ENCODE assay signal across 9 mouse cellular contexts in genomic region chr6:100704574-100705365, GRCm38 (mm10). TPM values are rescaled to one million over a fixed set of nuclear protein-coding genes. Genes with fewer than 3 reads are reported as not detected.
A peak's percentile ranks its signal among the peaks of the same experiment; 100 is the strongest.
DNase-seq lines count a peak whose midpoint lies in the region; ATAC-seq and TF ChIP-seq lines count a peak whose summit lies in the region.
"Had no signal": no experiment of that assay in that cellular context is flagged by ENCODE, and none has a peak within 500 bp of the region (broad histone marks: within the 10 kb centered on the region; RNA-seq: fewer than 3 reads in every experiment).

Gene Gxylt2 (plus strand): TSS chr6:100704734.

- TF ChIP-seq POLR2A in ES-Bruce4 (IDR thresholded peaks at IDR 0.05; ENCODE audit: insufficient read depth, low read length), result no peak

- no peak within 1 kb of the TSS for H3K27ac ChIP-seq in ES-Bruce4 (ENCODE audit: insufficient read depth, low read length)
- no peak within 1 kb of the TSS for H3K27ac ChIP-seq in forebrain, embryonic 15.5 days (replicated peaks)
- H3K27ac ChIP-seq in hindbrain, embryonic 11.5 days (ENCODE audit: low read depth, low read length), result no peak within 1 kb of the TSS
- 0 out of 2 replicates have a peak within 1 kb of the TSS, but pooled peaks have one; percentile 7 for H3K27ac ChIP-seq in midbrain, embryonic 13.5 days
- no peak within 1 kb of the TSS for H3K27ac ChIP-seq in stomach, embryonic 16.5 days (ENCODE audit: low read length)

- WGBS in forebrain, embryonic 15.5 days, result under 1% methylated on average over 77 of the region's 77 CpGs
- WGBS in hindbrain, embryonic 11.5 days, result under 1% methylated on average over 70 of the region's 77 CpGs
- under 1% methylated on average over 65 of the region's 77 CpGs for WGBS in midbrain, embryonic 13.5 days
- WGBS in stomach, embryonic 16.5 days, result under 1% methylated on average over 76 of the region's 77 CpGs

- peak within 1 kb of the TSS; percentile 60 for H3K4me3 ChIP-seq in ES-Bruce4 (ENCODE audit: low read depth, low read length)
- H3K4me3 ChIP-seq in forebrain, embryonic 15.5 days, result peak within 1 kb of the TSS; percentile 59
- H3K4me3 ChIP-seq in hindbrain, embryonic 11.5 days (ENCODE audit: low read depth, low read length), result peak within 1 kb of the TSS; percentile 57
- peak within 1 kb of the TSS; percentile 67 for H3K4me3 ChIP-seq in midbrain, embryonic 13.5 days (replicated peaks)
- H3K4me3 ChIP-seq in stomach, embryonic 16.5 days (replicated peaks; ENCODE audit: low read length), result peak within 1 kb of the TSS; percentile 63

- peak; percentile 67 for DNase-seq in ZHBTc4 (ENCODE audit: low read depth, low spot score)
- DNase-seq in hindbrain, embryonic 11.5 days (ENCODE audit: low spot score), result peak; percentile 78
- peak; percentile 9 to 10 for DNase-seq in left cerebral cortex, adult 8-10 months (ENCODE audit: low spot score in 2 of 2)
- no peak for DNase-seq in MN1 (ENCODE audit: low spot score)

- peak within 1 kb of the TSS; percentile 44 for H3K9ac ChIP-seq in ES-Bruce4 (ENCODE audit: low read depth, poor library complexity, severe bottlenecking)
- H3K9ac ChIP-seq in forebrain, embryonic 15.5 days (replicated peaks), result peak within 1 kb of the TSS; percentile 67
- H3K9ac ChIP-seq in hindbrain, embryonic 11.5 days (ENCODE audit: low read depth, low read length), result peak within 1 kb of the TSS; percentile 62
- H3K9ac ChIP-seq in midbrain, embryonic 13.5 days (replicated peaks), result peak within 1 kb of the TSS; percentile 76
- peak within 1 kb of the TSS; percentile 77 for H3K9ac ChIP-seq in stomach, embryonic 16.5 days (ENCODE audit: low read length)

- H3K4me2 ChIP-seq in forebrain, embryonic 15.5 days (replicated peaks), result peak within 1 kb of the TSS; percentile 89
- peak within 1 kb of the TSS; percentile 99 for H3K4me2 ChIP-seq in hindbrain, embryonic 11.5 days (replicated peaks; ENCODE audit: low read depth, low read length)
- H3K4me2 ChIP-seq in midbrain, embryonic 13.5 days (replicated peaks), result peak within 1 kb of the TSS; percentile 95
- peak within 1 kb of the TSS; percentile 88 for H3K4me2 ChIP-seq in stomach, embryonic 16.5 days (ENCODE audit: low read depth, low read length)

- H3K27me3 ChIP-seq in ES-Bruce4 (ENCODE audit: control insufficient read depth, insufficient read depth, low read length, poor library complexity, severe bottlenecking), result peaks cover 6% of the 10 kb centered on the region; the same call in 1 of the 2 replicates
- peaks cover 22% of the 10 kb centered on the region; the same call in 1 of the 2 replicates for H3K27me3 ChIP-seq in forebrain, embryonic 15.5 days
- H3K27me3 ChIP-seq in hindbrain, embryonic 11.5 days (ENCODE audit: control insufficient read depth, insufficient read depth, low read length), result peaks cover 3% of the 10 kb centered on the region
- H3K27me3 ChIP-seq in midbrain, embryonic 13.5 days, result peaks cover 48% of the 10 kb centered on the region
- H3K27me3 ChIP-seq in stomach, embryonic 16.5 days (ENCODE audit: control insufficient read depth, insufficient read depth, low read length), result peaks cover 23% of the 10 kb centered on the region

- H3K4me1 ChIP-seq in ES-Bruce4 (ENCODE audit: control insufficient read depth, insufficient read depth, low read length), result no peaks in the 10 kb centered on the region
- H3K4me1 ChIP-seq in forebrain, embryonic 15.5 days, result peaks cover 14% of the 10 kb centered on the region
- H3K4me1 ChIP-seq in hindbrain, embryonic 11.5 days (replicated peaks; ENCODE audit: control insufficient read depth, insufficient read depth, low read length), result no peaks in the 10 kb centered on the region
- H3K4me1 ChIP-seq in midbrain, embryonic 13.5 days (replicated peaks), result peaks cover 14% of the 10 kb centered on the region
- H3K4me1 ChIP-seq in stomach, embryonic 16.5 days (ENCODE audit: control insufficient read depth, insufficient read depth, low read length), result peaks cover 10% of the 10 kb centered on the region

- ATAC-seq in forebrain, embryonic 15.5 days (replicated peaks), result peak; percentile 95
- peak; percentile 84 for ATAC-seq in hindbrain, embryonic 11.5 days (ENCODE audit: low FRiP score)
- ATAC-seq in midbrain, embryonic 13.5 days, result peak; percentile 93
- peak; percentile 86 for ATAC-seq in stomach, embryonic 16.5 days (ENCODE audit: insufficient read depth, low FRiP score)

- TF ChIP-seq CTCF in ES-Bruce4 (IDR thresholded peaks at IDR 0.05; ENCODE audit: low read depth, low read length), result no peak

- TF ChIP-seq EP300 in ES-Bruce4 (IDR thresholded peaks at IDR 0.05; ENCODE audit: insufficient read depth, low read depth, low read length), result no peak

- H3K9me3 ChIP-seq in ES-Bruce4 (replicated peaks; ENCODE audit: control insufficient read depth, insufficient read depth, low read length, poor library complexity, severe bottlenecking), result no peaks in the 10 kb centered on the region
- no peaks in the 10 kb centered on the region for H3K9me3 ChIP-seq in forebrain, embryonic 15.5 days
- no peaks in the 10 kb centered on the region for H3K9me3 ChIP-seq in hindbrain, embryonic 11.5 days (ENCODE audit: control insufficient read depth, low read length)
- H3K9me3 ChIP-seq in midbrain, embryonic 13.5 days, result no peaks in the 10 kb centered on the region
- no peaks in the 10 kb centered on the region for H3K9me3 ChIP-seq in stomach, embryonic 16.5 days (replicated peaks; ENCODE audit: control insufficient read depth, low read length)

- no peaks in the 10 kb centered on the region for H3K36me3 ChIP-seq in ES-Bruce4 (ENCODE audit: control insufficient read depth, insufficient read depth, low read length, poor library complexity, severe bottlenecking)
- H3K36me3 ChIP-seq in forebrain, embryonic 15.5 days, result no peaks in the 10 kb centered on the region
- no peaks in the 10 kb centered on the region for H3K36me3 ChIP-seq in hindbrain, embryonic 11.5 days (ENCODE audit: control insufficient read depth, insufficient read depth, low read length)
- no peaks in the 10 kb centered on the region for H3K36me3 ChIP-seq in midbrain, embryonic 13.5 days
- no peaks in the 10 kb centered on the region for H3K36me3 ChIP-seq in stomach, embryonic 16.5 days (ENCODE audit: control insufficient read depth, insufficient read depth, low read length)

RNA-seq across cellular contexts. Expression of gene Gxylt2, which starts in this region (rescaled TPM):
- polyA plus RNA-seq in ES-Bruce4 (2011; ENCODE audit: insufficient read depth, insufficient read length, low read depth, missing spikeins), result 0.20 and 0.27 TPM in 2 replicates
- 0.66 and 0.88 TPM in 2 replicates for polyA plus RNA-seq in forebrain, embryonic 15.5 days (2015; fragmentation: Nextera tagmentation; extraction: Ambion mirVana)
- polyA plus RNA-seq in hindbrain, embryonic 11.5 days (2014; fragmentation: Nextera tagmentation; extraction: Ambion mirVana), result 5.8 and 7.2 TPM in 2 replicates
- total RNA-seq in left cerebral cortex, adult 8-10 months (2022), result 1 to 10 TPM in 1 of 4 experiments, under 1 TPM in 3; 0.72 to 1.7 (median 0.86) TPM
- 0.70 and 0.98 TPM in 2 replicates for polyA plus RNA-seq in midbrain, embryonic 13.5 days (2015; fragmentation: Nextera tagmentation; extraction: Ambion mirVana)
- 1.3 and 1.4 TPM in 2 replicates for polyA plus RNA-seq in stomach, embryonic 16.5 days (2015; fragmentation: Nextera tagmentation; extraction: Ambion mirVana)
- total RNA-seq: hematopoietic stem cell, adult 5-6 weeks had no signal

Comparison
In these comparisons a context has a peak if more than half of its experiments do, and no peak if none do; other contexts are left out.
1. Peak in ATAC-seq, H3K4me3 ChIP-seq, H3K9ac ChIP-seq and H3K4me2 ChIP-seq in forebrain, embryonic 15.5 days; RNA of the gene not detected or under 1 TPM.
2. Peak in ATAC-seq, H3K4me3 ChIP-seq, H3K27ac ChIP-seq, H3K9ac ChIP-seq and H3K4me2 ChIP-seq in midbrain, embryonic 13.5 days; RNA of the gene not detected or under 1 TPM.